Mouse (Mus musculus) ES-Bruce4 (cell line): ENCODE measurements around the gene Supt5. TPM values are rescaled to one million over a fixed set of nuclear protein-coding genes. Genes with fewer than 3 reads are reported as not detected.

Experiments used
- H3K27ac ChIP-seq: 2 replicates; pipeline ENCODE4 v1.5.1; 2012; ENCODE audit warnings: low read length, inconsistent platforms; ENCODE audit not compliant: insufficient read depth
- H3K27me3 ChIP-seq: 2 replicates; pipeline ENCODE4 v1.6.1; 2012; ENCODE audit warnings: mild to moderate bottlenecking, low read length, inconsistent platforms; ENCODE audit not compliant: control insufficient read depth, poor library complexity, insufficient read depth, severe bottlenecking
- H3K36me3 ChIP-seq: 2 replicates; pipeline ENCODE4 v1.6.1; 2012; ENCODE audit warnings: inconsistent platforms, mild to moderate bottlenecking, low read length, moderate library complexity; ENCODE audit not compliant: control insufficient read depth, poor library complexity, insufficient read depth, severe bottlenecking
- H3K4me1 ChIP-seq: one replicate; pipeline ENCODE4 v1.8.1; 2011; ENCODE audit warnings: low read length; ENCODE audit not compliant: control insufficient read depth, insufficient read depth
- H3K4me3 ChIP-seq: 2 replicates; pipeline ENCODE4 v1.5.1; 2011; ENCODE audit warnings: low read depth, mild to moderate bottlenecking, low read length
- H3K9ac ChIP-seq: 2 replicates; pipeline ENCODE4 v1.6.1; 2012; ENCODE audit warnings: low read depth, mild to moderate bottlenecking, inconsistent platforms; ENCODE audit not compliant: poor library complexity, severe bottlenecking
- H3K9me3 ChIP-seq: replicated peaks from 2 replicates; pipeline ENCODE4 v1.6.1; 2012; ENCODE audit warnings: mild to moderate bottlenecking, low read length, inconsistent platforms; ENCODE audit not compliant: control insufficient read depth, poor library complexity, insufficient read depth, severe bottlenecking
- CTCF ChIP-seq: IDR thresholded peaks from one replicate; pipeline ENCODE4 v1.8.1; 2011; ENCODE audit warnings: low read depth, low read length
- EP300 ChIP-seq: IDR thresholded peaks from 2 replicates; pipeline ENCODE4 v1.6.1; 2011; ENCODE audit warnings: low read depth, low read length; ENCODE audit not compliant: insufficient read depth
- POLR2A ChIP-seq: IDR thresholded peaks from one replicate; pipeline ENCODE4 v1.8.1; 2011; ENCODE audit warnings: low read length; ENCODE audit not compliant: insufficient read depth
- polyA plus RNA-seq: library from polyadenylated mRNA; stranded (reverse); fragments of >200 nt; gene quantifications from 2 replicates; pipeline ENCODE4 v1.2.4, GENCODE M21; 2011; ENCODE audit warnings: low read depth; ENCODE audit not compliant: missing spikeins, insufficient read depth, insufficient read length

The Supt5 gene
- polyA plus RNA-seq, 1 experiment: 101 TPM

DNA sequence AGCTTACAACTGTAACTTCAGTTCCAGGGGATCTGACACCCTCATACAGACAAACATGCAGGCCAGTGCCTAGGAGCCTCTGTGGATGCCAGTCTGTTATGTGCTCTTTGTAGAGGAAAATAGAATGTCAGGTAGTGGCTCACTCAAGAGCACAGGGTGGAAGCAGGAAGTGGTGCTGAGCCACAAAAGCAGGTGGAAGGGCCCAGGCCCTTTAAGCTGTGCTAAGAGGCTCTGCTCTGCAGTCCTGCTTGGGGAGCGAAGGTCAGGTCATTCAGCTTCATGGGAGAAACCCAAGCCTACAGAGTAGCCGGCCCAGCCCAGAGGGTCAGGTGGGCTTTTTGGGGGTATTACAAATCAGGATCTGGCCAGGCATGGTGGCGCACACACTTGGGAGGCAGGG lies 16.7 kb upstream of the Supt5 start:
- no peak overlapping the region for H3K27ac ChIP-seq
- no peaks in the 10 kb centered on the region for H3K27me3 ChIP-seq
- TF ChIP-seq POLR2A (no peak), CTCF (no peak), EP300 (no peak)
- H3K4me3 ChIP-seq: no peak overlapping the region
- no peaks in the 10 kb centered on the region for H3K9me3 ChIP-seq
- H3K36me3 ChIP-seq: peaks cover 32% of the 10 kb centered on the region
- H3K9ac ChIP-seq: no peak overlapping the region
- peaks cover 3% of the 10 kb centered on the region for H3K4me1 ChIP-seq

GRCm38 (mm10) chr7:28354596-28354995 lies 16.1 kb upstream of the Supt5 start:
- no peak for TF ChIP-seq POLR2A
- TF ChIP-seq CTCF: no peak
- TF ChIP-seq EP300: no peak
- Histone ChIP-seq H3K27ac (no peak overlapping the region), H3K9ac (no peak overlapping the region), H3K27me3 (no peaks in the 10 kb centered on the region), H3K4me3 (no peak overlapping the region), H3K9me3 (no peaks in the 10 kb centered on the region), H3K36me3 (peaks cover 32% of the 10 kb centered on the region), H3K4me1 (peaks cover 3% of the 10 kb centered on the region)

- H3K4me3 ChIP-seq: no peak overlapping the region
- no peaks in the 10 kb centered on the region for H3K27me3 ChIP-seq
- no peak overlapping the region for H3K9ac ChIP-seq
- peaks cover 3% of the 10 kb centered on the region for H3K4me1 ChIP-seq
- no peak for TF ChIP-seq CTCF
- TF ChIP-seq POLR2A: no peak
- TF ChIP-seq EP300: no peak
- no peaks in the 10 kb centered on the region for H3K9me3 ChIP-seq
- no peak overlapping the region for H3K27ac ChIP-seq
- peaks cover 32% of the 10 kb centered on the region for H3K36me3 ChIP-seq
These were observed 15.6 kb upstream of the Supt5 start for GRCm38 (mm10) chr7:28354113-28354581.

DNA sequence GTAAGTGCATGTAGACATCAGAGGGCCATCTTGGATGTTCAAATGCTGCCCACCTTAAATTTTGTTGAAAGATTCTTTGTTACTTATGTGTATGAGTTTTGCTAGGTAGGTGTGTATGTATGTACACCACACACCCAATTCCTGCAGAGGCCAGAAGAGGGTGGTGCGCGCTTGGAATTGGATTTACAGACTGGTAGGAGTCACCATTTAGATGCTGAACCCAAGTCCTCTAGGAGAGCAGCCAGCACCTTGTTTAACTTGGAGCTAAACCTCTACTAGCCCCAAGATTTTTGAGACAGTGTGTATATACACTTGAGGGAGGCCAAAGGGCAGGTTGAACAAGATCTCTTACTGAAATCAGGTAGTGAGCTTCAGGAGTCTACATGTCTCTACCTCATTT lies 14.7 kb upstream of the Supt5 start:
- Histone ChIP-seq H3K36me3 (peaks cover 32% of the 10 kb centered on the region), H3K27me3 (no peaks in the 10 kb centered on the region), H3K4me3 (no peak overlapping the region), H3K9me3 (no peaks in the 10 kb centered on the region), H3K4me1 (peaks cover 3% of the 10 kb centered on the region), H3K27ac (peak overlapping the region; percentile 28; the same call in 1 of the 2 replicates), H3K9ac (peak overlapping the region; percentile 22; the same call in 1 of the 2 replicates)
- no peak for TF ChIP-seq EP300
- TF ChIP-seq CTCF: no peak

DNA sequence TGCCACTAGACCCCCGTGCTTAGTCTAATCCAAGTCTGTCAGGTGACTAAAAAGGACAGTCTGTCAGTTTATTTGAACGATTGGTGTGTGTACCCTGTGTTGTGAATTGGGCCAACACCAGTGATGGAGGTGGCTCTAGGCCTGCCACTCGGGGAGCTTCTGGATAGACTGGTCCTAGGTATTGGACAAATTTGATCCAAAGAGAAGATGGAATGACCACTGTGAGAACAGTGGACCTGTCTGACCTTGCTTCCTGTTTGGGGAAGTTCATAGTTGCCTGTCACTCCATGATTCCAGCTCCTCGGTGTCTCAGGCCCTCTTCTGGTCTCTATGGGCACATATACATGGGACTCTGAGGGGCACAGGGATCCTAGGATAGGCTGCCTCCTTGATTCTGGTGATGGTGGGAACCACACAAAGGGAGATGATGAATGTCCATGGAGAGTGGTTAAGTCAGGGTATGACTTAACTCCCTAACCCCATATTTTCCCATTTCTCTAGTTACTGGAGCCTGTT lies 13.2 kb upstream of the Supt5 start:
- Histone ChIP-seq H3K4me1 (peaks cover 2% of the 10 kb centered on the region), H3K9ac (peak overlapping the region; percentile 94), H3K9me3 (no peaks in the 10 kb centered on the region), H3K36me3 (peaks cover 32% of the 10 kb centered on the region), H3K27me3 (no peaks in the 10 kb centered on the region), H3K4me3 (peak overlapping the region; percentile 98), H3K27ac (peak overlapping the region; percentile 16)
- TF ChIP-seq CTCF: no peak
- no peak for TF ChIP-seq EP300
- TF ChIP-seq POLR2A: no peak

- H3K27me3 ChIP-seq: no peaks in the 10 kb centered on the region
- H3K36me3 ChIP-seq: peaks cover 32% of the 10 kb centered on the region
- H3K4me1 ChIP-seq: no peaks in the 10 kb centered on the region
- H3K9me3 ChIP-seq: no peaks in the 10 kb centered on the region
- peak within 1 kb of the TSS; percentile 86 for H3K27ac ChIP-seq
- TF ChIP-seq POLR2A: peak; percentile 66
- TF ChIP-seq EP300: 0 out of 2 replicates have a peak, but pooled peaks have one; percentile 26
- no peak for TF ChIP-seq CTCF
- peak within 1 kb of the TSS; percentile 98 for H3K4me3 ChIP-seq
- peak within 1 kb of the TSS; percentile 94 for H3K9ac ChIP-seq
These were observed 11.8 kb upstream of the Supt5 start, which contains the start of gene Rps16 for GRCm38 (mm10) chr7:28350155-28350883. TSS of gene Rps16 (plus strand) at chr7:28350652.
